Mouse (Mus musculus) kidney, adult 2 months (tissue): ENCODE data around the gene Bcl11b. TPM values are rescaled to one million over a fixed set of nuclear protein-coding genes. Genes with fewer than 3 reads are reported as not detected.

ENCODE experiments used
- DNase-seq: peaks from one replicate; pipeline ENCODE4 v3.0.0; 2021
- H3K27ac ChIP-seq: fragments of 200-500 bp; 2 replicates; pipeline ENCODE4 v1.5.1; 2012; ENCODE audit warnings: low read depth, low read length, control low read depth, inconsistent platforms; ENCODE audit not compliant: insufficient read depth
- H3K27me3 ChIP-seq: fragments of 200-500 bp; replicated peaks from 2 replicates; pipeline ENCODE4 v1.6.1; 2012; ENCODE audit warnings: mild to moderate bottlenecking, moderate library complexity, low read length, inconsistent platforms; ENCODE audit not compliant: control insufficient read depth, insufficient read depth
- H3K36me3 ChIP-seq: fragments of 200-500 bp; 2 replicates; pipeline ENCODE4 v1.6.1; 2012; ENCODE audit warnings: mild to moderate bottlenecking, moderate library complexity, low read length, inconsistent platforms; ENCODE audit not compliant: control insufficient read depth, insufficient read depth
- H3K4me1 ChIP-seq: fragments of 200-500 bp; 2 replicates; pipeline ENCODE4 v1.6.1; 2011; ENCODE audit warnings: low read length; ENCODE audit not compliant: control insufficient read depth, insufficient read depth
- H3K4me3 ChIP-seq: fragments of 200-500 bp; 2 replicates; pipeline ENCODE4 v1.5.1; 2011; ENCODE audit warnings: mild to moderate bottlenecking, low read depth, low read length, control low read depth; ENCODE audit not compliant: insufficient read depth
- CTCF ChIP-seq: fragments of 200-500 bp; conservative IDR thresholded peaks from 2 replicates; pipeline ENCODE4 v1.5.1; 2011; ENCODE audit warnings: low read depth, mild to moderate bottlenecking, control low read depth, low read length, moderate library complexity, mixed read lengths; ENCODE audit not compliant: insufficient read depth, insufficient read length
- POLR2A ChIP-seq: fragments of 200-500 bp; IDR thresholded peaks from one replicate; pipeline ENCODE4 v1.6.1; 2011; ENCODE audit warnings: low read depth, low read length, control low read depth
- WGBS: fragments of 180-500 bp; shearing (Covaris S2); methylation state at CpG from one replicate; pipeline ENCODE4 v1.1.7; 2018; 5-methylcytosine and 5-hydroxymethylcytosine counted together
- polyA plus RNA-seq: library from polyadenylated mRNA; depleted of rRNA; stranded (reverse); fragments of >200 nt; gene quantifications from 2 replicates; pipeline ENCODE4 v1.2.3, GENCODE M21; 2012

Gene Bcl11b
- polyA plus RNA-seq, 1 experiment, result 4.9 TPM

DNA sequence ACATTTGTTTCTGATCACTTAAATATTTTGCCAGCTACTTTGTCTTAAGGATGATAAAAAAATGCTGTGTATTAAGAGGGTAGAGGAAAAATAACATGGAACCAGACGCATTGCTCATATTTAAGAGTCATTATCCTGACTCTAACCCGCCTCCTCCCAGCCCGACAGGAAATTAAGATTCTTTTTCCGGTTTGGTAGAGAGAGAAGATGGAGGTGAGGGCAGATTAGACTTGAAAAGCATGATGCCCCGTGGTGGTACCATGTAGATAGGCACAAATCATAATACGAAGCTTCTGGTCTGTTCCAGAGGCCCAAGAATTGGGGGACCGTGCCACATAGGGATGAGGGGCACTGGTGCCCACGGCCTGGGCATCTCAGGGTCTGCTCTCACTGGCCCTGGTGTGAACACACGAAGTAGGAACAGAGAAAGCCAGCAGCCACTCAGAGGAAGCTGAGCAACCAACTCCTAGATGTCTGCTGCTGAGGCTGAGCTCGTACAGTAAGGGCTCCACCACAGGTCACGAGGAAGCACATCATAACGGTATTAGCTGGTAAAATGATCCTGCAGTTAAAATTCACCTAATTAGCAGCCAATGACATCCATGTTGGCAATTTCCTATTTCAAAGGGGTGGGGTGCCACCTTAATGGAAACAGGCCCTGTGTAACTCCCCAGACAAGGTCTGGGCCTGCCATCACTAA, 32.2 kb downstream of the Bcl11b start:
- WGBS, result 79% methylated on average over 12 of the region's 12 CpGs
- TF ChIP-seq POLR2A (no peak), CTCF (no peak)
- H3K36me3 ChIP-seq, result no peaks in the 10 kb centered on the region
- H3K4me3 ChIP-seq, result no peak overlapping the region
- DNase-seq, result no peak
- H3K27me3 ChIP-seq, result no peaks in the 10 kb centered on the region
- no peak overlapping the region for H3K27ac ChIP-seq
- H3K4me1 ChIP-seq, result 0 out of 2 replicates have a peak, but pooled peaks cover 4% of the 10 kb centered on the region

DNA sequence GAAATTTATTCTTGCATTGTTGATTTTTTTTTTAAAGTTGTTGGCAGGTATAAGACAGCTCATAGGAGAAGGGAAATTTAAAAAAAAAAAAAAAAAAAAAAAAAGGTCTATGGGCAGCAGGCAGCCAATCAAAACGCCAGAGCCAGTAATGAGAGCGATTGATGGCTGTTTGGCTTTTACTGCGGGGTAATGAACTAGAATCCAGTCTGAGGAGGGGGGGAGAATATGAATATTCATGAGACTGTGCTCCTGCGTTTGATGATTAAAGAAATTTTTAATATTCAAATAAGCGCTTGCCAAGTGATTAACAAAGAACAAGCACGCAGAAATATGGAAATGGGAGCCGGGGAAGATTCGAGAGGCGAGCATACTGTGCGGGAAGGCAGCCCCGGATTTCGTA, 32.8 kb downstream of the Bcl11b start:
- no peaks in the 10 kb centered on the region for H3K36me3 ChIP-seq
- H3K27me3 ChIP-seq, result no peaks in the 10 kb centered on the region
- 0 out of 2 replicates have a peak, but pooled peaks cover 4% of the 10 kb centered on the region for H3K4me1 ChIP-seq
- WGBS, result 77% methylated on average over 12 of the region's 12 CpGs
- no peak for TF ChIP-seq CTCF
- TF ChIP-seq POLR2A, result no peak
- DNase-seq, result no peak
- no peak overlapping the region for H3K27ac ChIP-seq
- H3K4me3 ChIP-seq, result no peak overlapping the region

DNA sequence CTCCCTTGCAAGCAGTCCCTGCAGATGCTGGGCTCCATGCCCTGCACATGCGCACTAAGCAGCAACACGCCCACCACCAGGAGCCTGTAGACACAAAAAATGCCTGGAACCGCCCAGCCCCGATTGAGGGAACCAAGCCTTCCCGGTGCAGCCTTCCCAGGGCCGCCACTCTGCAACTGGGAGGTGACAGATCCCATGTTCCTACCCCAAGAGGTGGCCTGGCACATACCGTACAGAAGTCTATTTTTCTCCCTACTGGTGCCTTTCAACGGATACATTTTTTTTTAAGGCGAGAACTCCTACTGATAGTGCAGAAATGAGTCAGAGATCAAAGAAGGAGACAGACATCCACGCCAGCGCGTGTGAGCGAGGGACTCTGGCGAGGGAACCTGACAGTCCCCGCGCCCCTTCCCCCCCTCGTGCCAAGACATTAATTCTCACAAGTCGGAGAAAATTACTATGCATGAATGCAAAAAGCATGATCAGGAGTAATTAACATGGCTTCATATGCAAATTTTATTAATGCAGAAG, 33.5 kb downstream of the Bcl11b start:
- no peak for DNase-seq
- H3K36me3 ChIP-seq, result no peaks in the 10 kb centered on the region
- TF ChIP-seq CTCF (no peak), POLR2A (no peak)
- H3K4me3 ChIP-seq, result no peak overlapping the region
- WGBS, result 65% methylated on average over 18 of the region's 18 CpGs
- no peaks in the 10 kb centered on the region for H3K27me3 ChIP-seq
- H3K27ac ChIP-seq, result no peak overlapping the region
- H3K4me1 ChIP-seq, result peaks cover 4% of the 10 kb centered on the region; the same call in 1 of the 2 replicates

DNA sequence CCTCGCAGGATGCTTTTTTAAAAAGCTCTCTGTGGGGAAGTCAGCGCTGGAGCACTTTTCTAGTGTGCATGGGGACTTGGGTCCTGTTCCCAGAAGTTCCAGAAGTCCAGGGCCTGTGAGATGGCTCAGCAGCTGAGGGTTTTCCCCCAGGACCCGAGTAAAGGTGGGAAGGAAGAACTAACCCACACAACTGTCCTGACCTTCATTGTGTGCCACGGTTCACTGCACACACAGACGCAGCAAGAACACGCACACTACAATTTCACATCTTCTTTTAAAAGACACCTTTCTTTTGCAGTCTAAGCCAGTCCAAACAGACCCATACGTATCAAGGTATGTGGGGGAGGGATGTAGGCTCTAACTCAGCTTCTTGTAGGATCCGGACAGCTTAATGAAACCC, 34.3 kb downstream of the Bcl11b start:
- peaks cover 4% of the 10 kb centered on the region; the same call in 1 of the 2 replicates for H3K4me1 ChIP-seq
- peak; percentile 54 for DNase-seq
- H3K27ac ChIP-seq, result no peak overlapping the region
- H3K27me3 ChIP-seq, result no peaks in the 10 kb centered on the region
- no peak overlapping the region for H3K4me3 ChIP-seq
- TF ChIP-seq POLR2A, result no peak
- no peak for TF ChIP-seq CTCF
- H3K36me3 ChIP-seq, result no peaks in the 10 kb centered on the region
- 58% methylated on average over 8 of the region's 8 CpGs for WGBS

DNA sequence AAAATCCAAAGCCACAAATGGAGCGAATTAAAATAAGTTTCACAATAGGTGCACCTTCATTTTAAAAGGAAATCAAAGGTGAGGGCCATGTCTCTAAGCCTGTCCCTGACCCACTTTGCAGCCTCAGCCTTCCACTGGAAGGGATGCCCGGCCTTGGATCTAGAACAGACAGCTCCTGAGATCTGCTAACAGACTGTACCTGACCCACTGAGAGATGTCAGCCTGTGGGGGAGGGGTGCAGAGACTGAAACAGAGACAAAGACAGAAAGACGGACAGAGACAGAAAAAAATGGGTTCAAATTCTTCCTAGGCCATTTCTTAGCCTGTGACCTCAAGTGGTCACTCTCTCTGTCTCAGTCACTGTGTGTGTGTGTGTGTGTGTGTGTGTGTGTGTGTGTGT, 35.1 kb downstream of the Bcl11b start:
- Histone ChIP-seq H3K27me3 (no peaks in the 10 kb centered on the region), H3K4me1 (peaks cover 4% of the 10 kb centered on the region; the same call in 1 of the 2 replicates), H3K36me3 (no peaks in the 10 kb centered on the region), H3K4me3 (no peak overlapping the region), H3K27ac (no peak overlapping the region)
- DNase-seq, result peak; percentile 29
- 88% methylated on average over 3 of the region's 3 CpGs for WGBS
- TF ChIP-seq POLR2A, result no peak
- TF ChIP-seq CTCF, result no peak

DNA sequence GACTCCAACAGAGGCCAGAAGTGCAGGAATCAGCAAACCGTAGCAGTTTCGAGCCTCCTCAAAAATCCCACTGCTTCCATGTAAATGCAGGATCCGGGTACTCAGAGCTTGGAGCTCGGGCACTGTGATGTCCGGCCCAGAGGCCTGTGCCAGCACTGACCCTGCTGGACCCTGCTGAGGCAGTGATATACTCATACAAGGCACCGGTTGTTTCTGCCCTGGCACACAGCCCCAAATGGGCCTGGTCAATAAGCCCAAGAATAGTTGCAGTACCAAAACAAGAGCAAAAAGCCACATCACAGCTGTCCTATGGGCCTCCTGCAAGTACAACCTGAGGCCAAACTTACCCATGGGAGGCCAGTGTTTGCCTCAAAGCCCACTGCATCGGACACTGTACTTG, 36.4 kb downstream of the Bcl11b start:
- H3K4me1 ChIP-seq, result peaks cover 4% of the 10 kb centered on the region; the same call in 1 of the 2 replicates
- no peaks in the 10 kb centered on the region for H3K36me3 ChIP-seq
- H3K27ac ChIP-seq, result no peak overlapping the region
- TF ChIP-seq CTCF, result no peak
- TF ChIP-seq POLR2A, result no peak
- H3K4me3 ChIP-seq, result no peak overlapping the region
- peak; percentile 46 for DNase-seq
- 51% methylated on average over 7 of the region's 7 CpGs for WGBS
- no peaks in the 10 kb centered on the region for H3K27me3 ChIP-seq

DNA sequence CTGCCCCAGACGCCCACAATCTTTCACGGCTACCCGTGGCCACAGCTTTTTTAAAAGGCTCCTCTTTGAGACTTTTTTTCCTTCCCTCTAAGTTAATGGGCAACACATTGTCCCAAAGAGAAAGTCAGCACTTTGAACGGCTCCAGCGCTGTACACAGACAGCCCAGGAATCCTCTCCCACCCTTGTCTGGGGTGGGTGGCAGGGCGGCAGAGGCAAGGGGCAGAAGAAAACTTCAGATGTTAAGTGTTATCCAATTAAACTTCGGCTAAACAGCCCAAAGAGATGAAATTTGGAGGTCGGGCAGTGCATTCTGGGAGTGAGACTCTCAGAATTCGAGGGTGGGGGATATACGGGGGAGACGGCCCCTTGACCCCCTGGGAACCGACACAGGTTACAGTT, 38.3 kb downstream of the Bcl11b start:
- DNase-seq, result peak; percentile 42
- no peak for TF ChIP-seq CTCF
- no peak for TF ChIP-seq POLR2A
- Histone ChIP-seq H3K36me3 (no peaks in the 10 kb centered on the region), H3K4me3 (no peak overlapping the region), H3K4me1 (peaks cover 4% of the 10 kb centered on the region; the same call in 1 of the 2 replicates), H3K27ac (no peak overlapping the region), H3K27me3 (no peaks in the 10 kb centered on the region)
- 56% methylated on average over 12 of the region's 12 CpGs for WGBS
